Mouse (Mus musculus) monocyte, adult 5-6 weeks (primary cell): Measurements from ENCODE around the gene Npnt. TPM values are rescaled to one million over a fixed set of nuclear protein-coding genes. Genes with fewer than 3 reads are reported as not detected.

ENCODE experiments used
- ATAC-seq: fragments of 153-309, 156-312 bp; replicated peaks from 2 replicates; pipeline ENCODE4 v1.8.0; 2017; ENCODE audit warnings: mild to moderate bottlenecking; ENCODE audit not compliant: low TSS enrichment, insufficient number of reproducible peaks, severe bottlenecking, poor library complexity, low FRiP score
- total RNA-seq: library from RNA; stranded (forward); fragments of 200-1000, 200-491, 200-594 nt; gene quantifications from 3 replicates; pipeline ENCODE4 v1.2.3, GENCODE M21; 2017

Npnt gene
- total RNA-seq, 1 experiment from 2014 or later: not detected

DNA sequence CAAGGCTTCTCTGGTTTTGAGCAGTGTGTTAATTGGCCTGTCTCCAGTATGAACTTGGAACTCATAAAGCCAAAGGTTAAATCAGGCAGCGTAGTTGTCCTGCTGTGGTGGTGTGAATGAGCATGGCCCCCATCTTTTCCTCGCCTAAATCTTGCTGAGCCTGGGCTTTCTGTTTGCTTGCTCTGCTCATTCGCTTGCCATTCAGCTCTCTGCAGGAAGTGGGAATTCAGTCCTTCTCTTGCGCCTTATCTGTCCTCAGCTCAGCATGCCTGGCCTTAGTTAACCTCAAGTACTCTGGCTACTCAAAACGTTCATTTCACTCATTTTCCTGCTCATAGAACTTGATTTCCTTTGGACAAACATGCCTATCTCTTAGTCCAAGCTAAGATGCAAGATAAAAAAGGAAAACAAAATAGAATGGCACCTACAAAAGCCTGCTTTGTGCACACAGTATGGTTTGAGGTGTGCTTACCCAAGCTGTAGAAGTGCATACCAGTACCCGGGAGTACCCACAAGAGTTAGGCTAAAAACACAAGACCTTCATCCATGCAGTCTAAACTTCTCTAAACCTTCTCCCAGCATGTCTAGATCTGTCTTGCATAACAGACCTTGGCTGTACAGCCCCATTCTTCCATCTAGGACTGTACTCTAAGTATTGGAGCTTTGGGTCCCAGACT lies 114.8 kb downstream of the Npnt start:
- no peak for ATAC-seq

Other genes with a start within 250 kb of the Npnt start
- 20.5 to 42.5 TPM (median 28.5 TPM) in 3 replicates for gene Ints12, start 141.5 kb upstream of the Npnt start, total RNA-seq
- 3.6 to 11.3 TPM (median 7.3 TPM) in 3 replicates for gene Gstcd, start 141.7 kb upstream of the Npnt start, total RNA-seq